Mouse (Mus musculus): ENCODE measurements at regions not wholly inside any gene's neighbourhood (a gene's known extent, or its start where the extent isn't known, plus 50 kb on each side); places are given as distances from the start of the nearest gene placed in this dataset.
A peak's percentile ranks its signal among the peaks of the same experiment; 100 is the strongest.

- no peak for DNase-seq (ENCODE audit: low read depth)
These were observed 508.0 kb upstream of the Klhl4 start for GRCm38 (mm10) chrX:113966128-113966527.

GRCm38 (mm10) chrX:113993118-113993517 lies 481.0 kb upstream of the Klhl4 start:
- DNase-seq (ENCODE audit: low read depth), result no peak

- peak; percentile 65 for DNase-seq (ENCODE audit: low read depth)
These were observed 432.9 kb upstream of the Klhl4 start for GRCm38 (mm10) chrX:114041281-114041680.

All from 416B (cell line).